Mouse (Mus musculus) gastrocnemius, postnatal 36 days (tissue): ENCODE data around the gene Nrp2. TPM values are rescaled to one million over a fixed set of nuclear protein-coding genes. Genes with fewer than 3 reads are reported as not detected.

Experiments
- DNase-seq, 2 experiments: peaks; one replicate each; pipeline ENCODE4 v3.0.0; 2022
- intact Hi-C: fragments of 180-260 bp; cut with DNase I; formaldehyde crosslinking; loops from one replicate; pipeline ENCODE4 v1.15.1; 2025
- total RNA-seq, 2 experiments: library from RNA; stranded (reverse); gene quantifications; 2 replicates each; pipeline ENCODE4 v1.2.3; 2021

The Nrp2 gene
- total RNA-seq, 2 experiments from 2014 or later: 3.8 to 4.2 TPM

DNA sequence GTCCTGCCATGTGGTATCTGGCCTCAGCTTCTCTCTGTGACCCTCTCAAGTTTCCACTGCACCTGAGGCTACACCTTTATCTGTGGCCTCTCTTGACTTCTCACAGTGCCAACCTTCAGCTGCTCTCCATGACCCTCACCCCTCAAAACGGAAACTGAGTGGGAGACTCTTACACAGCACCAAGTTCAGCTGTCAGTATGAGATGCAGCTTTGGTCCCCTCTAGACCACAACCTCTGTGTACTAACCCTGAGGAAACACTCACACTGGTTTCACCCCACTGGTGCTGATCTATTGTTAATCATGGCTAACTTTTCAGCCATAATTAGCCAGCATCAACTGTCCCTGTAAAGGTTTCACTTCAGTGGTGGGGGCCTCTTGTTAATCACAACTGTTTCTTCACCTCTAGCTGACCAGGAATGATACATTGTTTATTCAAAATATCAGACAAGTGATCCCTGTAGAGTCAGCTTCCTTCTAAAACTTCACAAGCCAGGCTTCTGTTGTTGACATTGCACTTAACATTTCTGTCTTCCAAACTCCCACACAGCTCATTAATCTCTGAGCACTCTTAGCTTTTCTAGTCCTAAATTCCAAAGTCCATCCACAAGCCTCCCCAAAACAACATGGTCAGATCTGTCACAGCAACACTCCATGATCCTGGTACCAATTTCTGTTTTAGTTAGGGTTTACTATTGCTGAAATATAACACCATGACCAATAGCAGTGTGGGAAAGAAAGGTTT, 131.5 kb downstream of the Nrp2 start:
- intact Hi-C loops: no loop called here
- no peak for DNase-seq

DNA sequence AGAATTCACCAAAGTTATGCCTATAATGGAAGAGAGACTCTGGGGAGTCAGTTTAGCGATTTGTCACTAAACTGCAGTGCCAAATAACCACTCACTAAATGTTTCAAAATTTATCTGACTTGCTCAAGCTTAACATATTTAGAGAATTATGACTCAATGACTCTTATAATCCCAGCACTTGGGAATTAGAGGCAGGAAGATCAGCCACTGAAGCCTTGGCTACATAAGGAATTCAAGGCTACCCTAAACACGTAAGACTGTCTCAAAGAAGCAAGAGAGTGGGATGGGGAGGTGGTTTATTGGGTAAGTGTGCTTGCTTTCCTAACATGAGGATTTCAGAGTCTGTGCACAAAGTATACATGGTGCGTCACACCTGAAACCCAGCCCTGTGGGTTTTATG, 135.0 kb downstream of the Nrp2 start:
- no peak for DNase-seq
- intact Hi-C loops: no loop called here

GRCm38 (mm10) chr1:62838631-62839030, 135.5 kb downstream of the Nrp2 start:
- DNase-seq: no peak
- intact Hi-C loops: no loop called here

- no peak for DNase-seq
- intact Hi-C loops: no loop called here
Observed at GRCm38 (mm10) chr1:62843215-62843614, 140.1 kb downstream of the Nrp2 start.

DNA sequence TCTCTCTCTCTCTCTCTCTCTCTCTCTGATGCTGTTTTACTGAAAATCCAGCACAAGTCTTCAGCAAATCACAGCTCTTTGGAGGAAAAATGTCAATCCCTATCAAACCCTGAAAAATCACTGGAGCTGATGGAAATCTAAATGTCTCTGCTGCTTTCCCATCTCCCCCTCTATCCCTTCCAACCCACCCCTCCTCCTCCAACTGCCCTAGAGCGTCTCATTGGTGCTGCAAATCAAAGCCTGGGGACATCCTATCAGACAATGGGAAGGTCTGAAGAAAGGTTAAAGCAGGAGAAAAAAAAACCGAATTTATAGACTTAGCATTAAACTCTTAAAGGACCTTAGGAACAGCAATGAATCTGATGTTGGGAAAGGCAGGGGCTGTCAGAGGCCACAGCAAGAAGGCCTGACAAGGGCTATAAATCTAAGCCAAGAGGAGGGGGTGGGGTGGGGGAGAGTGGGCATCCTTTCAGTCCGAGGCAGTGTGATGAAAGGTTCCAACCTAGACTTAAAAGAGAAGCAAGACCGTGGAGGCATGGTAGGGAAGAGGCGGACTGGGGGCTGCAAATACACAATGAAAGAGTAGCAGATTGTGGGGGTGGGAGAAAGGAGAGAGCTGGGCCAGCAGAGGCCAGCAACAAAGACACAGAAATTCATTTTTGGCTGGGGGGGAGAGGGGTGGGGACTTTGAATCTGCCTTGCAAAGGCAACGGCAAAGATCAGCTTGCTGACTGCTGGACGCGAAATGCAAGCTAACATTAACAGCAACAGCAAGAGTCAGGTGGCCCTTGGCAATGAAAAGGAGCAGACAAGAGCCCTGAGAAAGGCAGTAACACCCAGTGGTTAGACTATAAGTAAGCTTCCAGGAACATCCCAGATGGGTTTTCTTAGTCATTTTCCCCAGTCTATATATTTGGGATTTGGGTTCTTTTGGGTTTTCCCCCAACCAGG, 148.2 kb downstream of the Nrp2 start:
- intact Hi-C loops: no loop called here
- no peak for DNase-seq

- no peak for DNase-seq
- intact Hi-C loops: no loop called here
Observed at GRCm38 (mm10) chr1:62853362-62853761, 150.3 kb downstream of the Nrp2 start.

- no peak for DNase-seq
- intact Hi-C loops: no loop called here
Observed at GRCm38 (mm10) chr1:62853996-62854395, 150.9 kb downstream of the Nrp2 start.

- DNase-seq: no peak
- intact Hi-C loops: no loop called here
Observed at GRCm38 (mm10) chr1:62859098-62859497, 156.0 kb downstream of the Nrp2 start.

- intact Hi-C loops: no loop called here
- DNase-seq: no peak
Observed at GRCm38 (mm10) chr1:62859556-62860300, 156.6 kb downstream of the Nrp2 start.

- no peak for DNase-seq
- intact Hi-C loops: no loop called here
Observed at GRCm38 (mm10) chr1:62860327-62860726, 157.2 kb downstream of the Nrp2 start.

GRCm38 (mm10) chr1:62860788-62861187, 157.7 kb downstream of the Nrp2 start:
- intact Hi-C loops: no loop called here
- no peak for DNase-seq
